Mouse (Mus musculus): ENCODE results near the gene Wdr31. TPM values are rescaled to one million over a fixed set of nuclear protein-coding genes. Genes with fewer than 3 reads are reported as not detected.

The Wdr31 gene
- polyA plus RNA-seq, 1 experiment from 2014 or later = 6.8 TPM

DNA sequence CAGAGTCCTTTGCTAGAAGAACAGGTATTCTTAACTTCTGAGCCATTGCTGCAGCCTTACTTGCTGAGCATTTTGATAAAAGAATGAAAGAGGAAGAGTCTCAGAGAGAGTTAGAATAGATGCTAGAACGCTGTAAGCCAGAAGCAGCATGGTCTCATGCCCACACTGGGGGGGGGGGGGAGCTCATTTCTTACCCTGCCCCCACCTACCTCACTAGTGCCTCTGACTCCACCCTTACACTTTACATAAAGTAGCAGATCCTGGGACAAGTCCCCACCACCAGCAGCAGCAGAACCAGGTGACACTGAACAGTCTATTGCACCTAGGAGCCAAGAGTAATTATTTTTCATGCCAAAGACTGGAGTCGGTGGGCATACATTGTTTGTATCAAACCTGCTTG lies 4.4 kb upstream of the Wdr31 start:
- WGBS = 73% methylated on average over 2 of the region's 2 CpGs
- no peak overlapping the region for H3K9ac ChIP-seq
- H3K36me3 ChIP-seq = no peaks in the 10 kb centered on the region
- no peak overlapping the region for H3K4me3 ChIP-seq
- H3K27ac ChIP-seq = no peak overlapping the region
- no peaks in the 10 kb centered on the region for H3K9me3 ChIP-seq
- H3K4me1 ChIP-seq = peaks cover 6% of the 10 kb centered on the region; the same call in 1 of the 2 replicates
- H3K27me3 ChIP-seq = peaks cover 31% of the 10 kb centered on the region
- H3K4me2 ChIP-seq (replicated peaks) = no peak overlapping the region
- no peak for ATAC-seq (ENCODE audit: low FRiP score, low read depth)

DNA sequence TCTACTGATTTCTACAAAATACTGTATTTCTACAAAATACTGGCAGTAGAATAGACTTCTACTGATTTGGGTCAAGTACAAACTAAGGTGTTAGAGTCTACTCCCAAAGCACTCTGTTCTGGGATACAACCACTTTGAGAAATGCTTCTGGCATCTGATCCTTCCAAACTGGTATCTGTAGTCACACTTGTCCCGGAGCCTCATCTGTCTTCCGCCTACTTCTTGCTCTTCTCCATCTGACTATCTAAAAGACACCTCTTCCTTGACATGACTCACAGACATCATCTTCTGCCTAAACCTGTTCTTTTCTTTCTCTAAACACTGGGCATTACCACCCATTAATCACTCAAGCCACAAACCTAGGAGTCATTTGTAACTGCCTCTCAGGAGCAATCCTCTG lies 1.4 kb upstream of the Wdr31 start:
- Histone ChIP-seq H3K9me3 (0 out of 2 replicates have a peak, but pooled peaks cover 4% of the 10 kb centered on the region), H3K4me2 (replicated peaks) (no peak overlapping the region), H3K4me1 (no peaks in the 10 kb centered on the region), H3K36me3 (no peaks in the 10 kb centered on the region), H3K4me3 (no peak overlapping the region), H3K9ac (no peak overlapping the region), H3K27me3 (peaks cover 5% of the 10 kb centered on the region; the same call in 1 of the 2 replicates), H3K27ac (no peak overlapping the region)
- no peak for ATAC-seq (ENCODE audit: low FRiP score, low read depth)
- 90% methylated on average over 2 of the region's 2 CpGs for WGBS

DNA sequence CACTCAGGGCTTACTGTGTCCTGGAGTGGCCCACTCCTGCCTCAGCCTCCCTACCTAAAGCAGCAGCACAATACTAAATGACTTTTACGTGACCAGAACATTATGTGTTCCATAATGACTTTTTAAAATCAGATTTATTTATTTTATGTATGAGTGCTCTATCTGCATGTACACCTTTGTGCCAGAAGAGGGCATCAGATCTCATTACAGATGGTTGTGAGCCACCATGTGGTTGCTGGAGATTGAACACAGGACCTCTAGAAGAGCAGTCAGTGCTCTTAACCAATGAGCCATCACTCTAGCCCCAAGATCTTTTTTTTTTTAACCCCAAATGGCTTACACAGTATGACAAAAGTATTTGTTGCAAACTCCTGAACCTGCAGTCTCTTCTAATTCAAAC lies 2.5 kb downstream of the Wdr31 start:
- H3K9ac ChIP-seq = no peak overlapping the region
- H3K4me1 ChIP-seq = no peaks in the 10 kb centered on the region
- H3K36me3 ChIP-seq = no peaks in the 10 kb centered on the region
- no peaks in the 10 kb centered on the region for H3K27me3 ChIP-seq
- no peak overlapping the region for H3K27ac ChIP-seq
- ATAC-seq (ENCODE audit: low FRiP score, low read depth) = no peak
- H3K4me3 ChIP-seq = no peak overlapping the region
- WGBS = 85% methylated on average over 1 of the region's 1 CpGs
- H3K9me3 ChIP-seq = 0 out of 2 replicates have a peak, but pooled peaks cover 4% of the 10 kb centered on the region
- no peak overlapping the region for H3K4me2 ChIP-seq (replicated peaks)

- H3K9me3 ChIP-seq = 0 out of 2 replicates have a peak, but pooled peaks cover under 1% of the 10 kb centered on the region
- peaks cover 2% of the 10 kb centered on the region; the same call in 1 of the 2 replicates for H3K36me3 ChIP-seq
- WGBS = 88% methylated on average over 2 of the region's 2 CpGs
- no peak overlapping the region for H3K4me3 ChIP-seq
- no peak overlapping the region for H3K27ac ChIP-seq
- H3K27me3 ChIP-seq = no peaks in the 10 kb centered on the region
- no peak overlapping the region for H3K4me2 ChIP-seq (replicated peaks)
- H3K4me1 ChIP-seq = no peaks in the 10 kb centered on the region
- no peak for ATAC-seq (ENCODE audit: low FRiP score, low read depth)
- no peak overlapping the region for H3K9ac ChIP-seq
These were observed 7.6 kb downstream of the Wdr31 start for GRCm38 (mm10) chr4:62463124-62463523.

DNA sequence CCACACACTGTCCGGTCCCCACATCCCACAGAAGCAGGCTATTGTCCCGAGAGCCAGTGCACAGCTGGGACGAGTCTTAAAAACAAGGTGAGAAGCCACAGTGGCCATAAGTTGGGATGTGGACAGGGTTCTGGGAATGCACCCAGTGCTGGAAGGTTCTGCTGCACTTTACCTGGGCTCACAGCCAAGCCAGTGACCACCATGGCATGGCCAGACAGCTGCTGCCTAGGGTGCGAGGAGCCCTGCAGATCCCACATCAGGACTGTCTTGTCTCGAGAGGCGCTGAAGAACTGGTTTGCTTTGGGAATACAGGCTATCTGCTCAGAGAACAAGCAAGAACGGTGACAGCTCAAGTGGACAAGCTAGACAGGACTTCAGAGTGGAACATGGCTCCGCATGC lies 10.3 kb downstream of the Wdr31 start:
- peaks cover 2% of the 10 kb centered on the region; the same call in 1 of the 2 replicates for H3K36me3 ChIP-seq
- 93% methylated on average over 8 of the region's 8 CpGs for WGBS
- H3K27me3 ChIP-seq = no peaks in the 10 kb centered on the region
- no peak overlapping the region for H3K27ac ChIP-seq
- ATAC-seq (ENCODE audit: low FRiP score, low read depth) = no peak
- no peak overlapping the region for H3K9ac ChIP-seq
- no peak overlapping the region for H3K4me3 ChIP-seq
- H3K4me2 ChIP-seq (replicated peaks) = no peak overlapping the region
- H3K4me1 ChIP-seq = no peaks in the 10 kb centered on the region
- no peaks in the 10 kb centered on the region for H3K9me3 ChIP-seq

DNA sequence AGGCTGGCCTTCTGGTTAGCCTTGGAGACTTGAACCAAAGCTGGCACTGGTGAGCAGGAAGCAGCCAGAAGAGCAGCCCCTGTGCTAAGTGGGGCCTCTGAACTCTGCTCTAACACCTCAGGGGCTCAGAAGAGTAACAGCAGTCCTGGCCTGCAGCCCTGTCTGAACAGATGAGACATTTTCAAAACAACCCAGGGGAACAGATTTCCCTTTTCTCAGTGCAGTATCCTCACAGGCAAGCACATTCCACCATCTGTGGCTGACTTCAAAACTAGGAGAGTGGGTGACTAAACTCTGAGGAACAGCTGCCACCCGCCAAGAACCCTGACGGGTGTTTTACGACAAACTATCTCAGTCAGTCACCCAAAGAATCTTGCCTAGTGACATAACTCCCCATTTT lies 11.6 kb downstream of the Wdr31 start:
- ATAC-seq (ENCODE audit: low FRiP score, low read depth) = no peak
- 67% methylated on average over 3 of the region's 3 CpGs for WGBS
- no peak overlapping the region for H3K4me3 ChIP-seq

DNA sequence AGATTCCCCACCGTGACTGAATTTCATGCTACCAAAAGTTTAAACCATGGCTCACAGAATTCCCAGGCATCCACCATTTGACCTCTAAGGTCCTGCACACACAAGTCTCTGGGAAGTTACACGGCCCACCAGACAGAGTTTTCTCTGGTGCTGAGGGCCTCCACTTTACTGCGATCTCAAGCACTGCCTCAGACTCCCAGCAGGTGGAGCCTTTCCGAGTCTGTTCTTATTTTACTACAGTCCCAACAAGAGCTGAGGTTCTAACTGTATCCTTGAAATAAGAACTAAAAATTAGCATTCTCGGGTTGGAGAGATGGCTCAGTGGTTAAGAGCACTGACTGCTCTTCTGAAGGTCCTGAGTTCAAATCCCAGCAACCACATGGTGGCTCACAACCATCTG lies 15.7 kb downstream of the Wdr31 start:
- peak; percentile 52 for ATAC-seq (ENCODE audit: low FRiP score, low read depth)
- Histone ChIP-seq H3K36me3 (no peaks in the 10 kb centered on the region), H3K4me2 (replicated peaks) (no peak overlapping the region), H3K9me3 (no peaks in the 10 kb centered on the region), H3K4me3 (no peak overlapping the region), H3K9ac (no peak overlapping the region), H3K27me3 (no peaks in the 10 kb centered on the region), H3K27ac (no peak overlapping the region), H3K4me1 (no peaks in the 10 kb centered on the region)
- WGBS = 54% methylated on average over 5 of the region's 5 CpGs

More for the DNA sequence above, 11.6 kb downstream of the Wdr31 start:
- H3K36me3 ChIP-seq = peaks cover 2% of the 10 kb centered on the region; the same call in 1 of the 2 replicates
- no peaks in the 10 kb centered on the region for H3K27me3 ChIP-seq
- no peak overlapping the region for H3K27ac ChIP-seq
- 0 out of 2 replicates have a peak overlapping the region, but pooled peaks have one; percentile 1 for H3K9ac ChIP-seq
- no peak overlapping the region for H3K4me2 ChIP-seq (replicated peaks)
- no peaks in the 10 kb centered on the region for H3K4me1 ChIP-seq
- no peaks in the 10 kb centered on the region for H3K9me3 ChIP-seq

- Histone ChIP-seq H3K4me3 (no peak overlapping the region), H3K36me3 (no peaks in the 10 kb centered on the region), H3K4me1 (no peaks in the 10 kb centered on the region), H3K4me2 (replicated peaks) (no peak overlapping the region), H3K9ac (no peak overlapping the region), H3K9me3 (no peaks in the 10 kb centered on the region), H3K27me3 (no peaks in the 10 kb centered on the region), H3K27ac (no peak overlapping the region)
- 56% methylated on average over 4 of the region's 4 CpGs for WGBS
- no peak for ATAC-seq (ENCODE audit: low FRiP score, low read depth)
These were observed 29.7 kb downstream of the Wdr31 start for GRCm38 (mm10) chr4:62440986-62441385.

GRCm38 (mm10) chr4:62440544-62440943 lies 30.2 kb downstream of the Wdr31 start:
- Histone ChIP-seq H3K27me3 (no peaks in the 10 kb centered on the region), H3K4me1 (no peaks in the 10 kb centered on the region), H3K27ac (no peak overlapping the region), H3K36me3 (no peaks in the 10 kb centered on the region), H3K4me2 (replicated peaks) (no peak overlapping the region), H3K4me3 (no peak overlapping the region), H3K9me3 (no peaks in the 10 kb centered on the region), H3K9ac (no peak overlapping the region)
- WGBS = 76% methylated on average over 4 of the region's 4 CpGs
- no peak for ATAC-seq (ENCODE audit: low FRiP score, low read depth)

DNA sequence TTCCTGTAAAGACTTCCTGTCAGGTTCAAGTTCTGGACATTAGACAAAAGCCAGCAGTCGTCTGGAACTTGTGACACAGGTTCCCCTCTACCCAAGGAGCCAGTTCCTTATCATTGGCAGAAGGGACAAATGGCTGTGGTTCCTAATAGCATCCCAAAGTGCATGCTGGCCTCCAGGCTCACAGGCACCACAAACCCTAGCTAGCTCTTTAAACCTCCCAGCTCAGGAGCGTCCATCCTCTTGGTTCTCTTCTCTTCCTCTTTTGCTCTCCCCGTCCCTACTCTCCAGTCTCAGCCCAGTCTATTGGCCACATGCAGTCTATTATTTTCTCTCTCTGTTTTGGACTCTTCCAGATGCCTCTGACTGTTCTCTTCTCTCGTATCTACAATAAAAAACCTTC lies 30.9 kb downstream of the Wdr31 start:
- Histone ChIP-seq H3K4me2 (replicated peaks) (no peak overlapping the region), H3K27ac (no peak overlapping the region), H3K4me1 (no peaks in the 10 kb centered on the region), H3K27me3 (no peaks in the 10 kb centered on the region), H3K4me3 (no peak overlapping the region), H3K9me3 (no peaks in the 10 kb centered on the region), H3K9ac (no peak overlapping the region), H3K36me3 (no peaks in the 10 kb centered on the region)
- WGBS = 60% methylated on average over 4 of the region's 4 CpGs
- no peak for ATAC-seq (ENCODE audit: low FRiP score, low read depth)

DNA sequence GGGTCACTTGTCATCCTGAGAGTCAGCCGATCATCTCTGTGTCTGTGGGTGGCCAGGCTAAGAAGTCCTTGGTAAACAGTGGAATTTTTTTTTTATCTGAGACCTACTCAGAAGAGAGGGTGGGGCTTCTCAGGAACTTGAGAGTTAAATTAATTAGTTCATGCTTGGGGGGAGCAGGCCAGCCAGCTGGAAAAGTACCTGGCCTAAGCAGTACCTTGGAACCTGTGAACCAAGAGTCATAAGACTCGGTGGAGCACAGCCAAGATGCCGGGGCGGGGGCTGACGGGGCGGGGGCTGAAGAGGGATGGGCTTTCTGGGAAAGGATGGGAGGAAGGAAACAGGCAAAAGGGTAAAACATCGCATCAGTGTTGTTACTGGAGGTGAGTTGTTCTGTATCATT lies 32.8 kb downstream of the Wdr31 start:
- H3K9me3 ChIP-seq = no peaks in the 10 kb centered on the region
- H3K9ac ChIP-seq = no peak overlapping the region
- no peaks in the 10 kb centered on the region for H3K27me3 ChIP-seq
- no peaks in the 10 kb centered on the region for H3K36me3 ChIP-seq
- H3K27ac ChIP-seq = no peak overlapping the region
- WGBS = 82% methylated on average over 7 of the region's 7 CpGs
- no peaks in the 10 kb centered on the region for H3K4me1 ChIP-seq
- H3K4me3 ChIP-seq = no peak overlapping the region
- no peak for ATAC-seq (ENCODE audit: low FRiP score, low read depth)
- H3K4me2 ChIP-seq (replicated peaks) = no peak overlapping the region

GRCm38 (mm10) chr4:62437256-62437778 lies 33.4 kb downstream of the Wdr31 start:
- H3K9ac ChIP-seq = no peak overlapping the region
- H3K36me3 ChIP-seq = no peaks in the 10 kb centered on the region
- 91% methylated on average over 3 of the region's 3 CpGs for WGBS
- no peaks in the 10 kb centered on the region for H3K27me3 ChIP-seq
- H3K4me1 ChIP-seq = no peaks in the 10 kb centered on the region
- ATAC-seq (ENCODE audit: low FRiP score, low read depth) = no peak
- no peaks in the 10 kb centered on the region for H3K9me3 ChIP-seq
- H3K27ac ChIP-seq = no peak overlapping the region
- no peak overlapping the region for H3K4me2 ChIP-seq (replicated peaks)
- H3K4me3 ChIP-seq = no peak overlapping the region

DNA sequence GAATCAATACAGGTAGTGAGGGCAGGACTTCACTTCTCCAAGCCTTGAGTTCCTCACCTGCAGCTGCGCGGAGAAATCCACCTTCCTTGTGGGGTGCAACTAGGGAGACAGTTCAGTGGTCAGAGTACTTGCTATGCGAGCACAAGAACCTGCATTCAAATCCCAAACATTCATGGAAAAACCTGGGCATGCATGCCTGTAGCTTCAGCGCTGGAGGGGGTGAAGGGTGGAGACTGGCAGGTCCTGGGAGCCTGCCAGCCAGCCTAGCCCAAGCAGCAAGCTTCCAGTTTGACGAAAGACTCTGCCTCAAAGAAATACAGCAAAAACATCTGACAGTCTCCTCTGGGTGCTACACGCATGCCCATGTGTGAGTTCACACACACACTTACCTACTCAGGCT lies 35.6 kb downstream of the Wdr31 start, which contains the start of gene Rnf183:
Rnf183 (minus strand) TSS at position 172 of the 400 bp plus-strand sequence.
- no peaks in the 10 kb centered on the region for H3K4me1 ChIP-seq
- no peaks in the 10 kb centered on the region for H3K36me3 ChIP-seq
- H3K9me3 ChIP-seq = no peaks in the 10 kb centered on the region
- H3K27ac ChIP-seq = no peak within 1 kb of the TSS
- no peak within 1 kb of the TSS for H3K4me2 ChIP-seq (replicated peaks)
- ATAC-seq (ENCODE audit: low FRiP score, low read depth) = no peak
- H3K27me3 ChIP-seq = no peaks in the 10 kb centered on the region
- WGBS = 82% methylated on average over 6 of the region's 6 CpGs
- H3K9ac ChIP-seq = no peak within 1 kb of the TSS
- H3K4me3 ChIP-seq = no peak within 1 kb of the TSS
